Mouse (Mus musculus): ENCODE results near the gene Tns1. TPM values are rescaled to one million over a fixed set of nuclear protein-coding genes. Genes with fewer than 3 reads are reported as not detected.

The Tns1 gene
- polyA plus RNA-seq, 1 experiment from 2014 or later = 38.5 TPM

GRCm38 (mm10) chr1:74098004-74099000 lies 25.9 kb downstream of the Tns1 start:
- no peaks in the 10 kb centered on the region for H3K36me3 ChIP-seq
- ATAC-seq (ENCODE audit: insufficient number of reproducible peaks, insufficient read depth, low FRiP score, low TSS enrichment, low read depth) = no peak
- H3K27ac ChIP-seq = peak overlapping the region; percentile 88
- peak overlapping the region; percentile 62 for H3K4me3 ChIP-seq
- no peaks in the 10 kb centered on the region for H3K9me3 ChIP-seq
- H3K9ac ChIP-seq = peak overlapping the region; percentile 81
- peak overlapping the region; percentile 94 for H3K4me2 ChIP-seq
- under 1% methylated on average over 58 of the region's 58 CpGs for WGBS
- peaks cover 27% of the 10 kb centered on the region for H3K27me3 ChIP-seq
- H3K4me1 ChIP-seq = peaks cover 71% of the 10 kb centered on the region

GRCm38 (mm10) chr1:74095728-74096127 lies 28.5 kb downstream of the Tns1 start:
- Histone ChIP-seq H3K4me1 (peaks cover 86% of the 10 kb centered on the region), H3K9ac (0 out of 2 replicates have a peak overlapping the region, but pooled peaks have one; percentile 36), H3K4me3 (no peak overlapping the region), H3K4me2 (no peak overlapping the region), H3K27ac (no peak overlapping the region), H3K9me3 (no peaks in the 10 kb centered on the region), H3K36me3 (no peaks in the 10 kb centered on the region), H3K27me3 (peaks cover 24% of the 10 kb centered on the region)
- 53% methylated on average over 3 of the region's 3 CpGs for WGBS
- no peak for ATAC-seq (ENCODE audit: insufficient number of reproducible peaks, insufficient read depth, low FRiP score, low TSS enrichment, low read depth)

- Histone ChIP-seq H3K4me2 (no peak overlapping the region), H3K27ac (no peak overlapping the region), H3K4me3 (no peak overlapping the region), H3K4me1 (peaks cover 88% of the 10 kb centered on the region), H3K27me3 (peaks cover 21% of the 10 kb centered on the region), H3K9me3 (no peaks in the 10 kb centered on the region), H3K36me3 (no peaks in the 10 kb centered on the region), H3K9ac (no peak overlapping the region)
- no peak for ATAC-seq (ENCODE audit: insufficient number of reproducible peaks, insufficient read depth, low FRiP score, low TSS enrichment, low read depth)
- 54% methylated on average over 6 of the region's 6 CpGs for WGBS
Measured at GRCm38 (mm10) chr1:74095296-74095695, 29.0 kb downstream of the Tns1 start.

DNA sequence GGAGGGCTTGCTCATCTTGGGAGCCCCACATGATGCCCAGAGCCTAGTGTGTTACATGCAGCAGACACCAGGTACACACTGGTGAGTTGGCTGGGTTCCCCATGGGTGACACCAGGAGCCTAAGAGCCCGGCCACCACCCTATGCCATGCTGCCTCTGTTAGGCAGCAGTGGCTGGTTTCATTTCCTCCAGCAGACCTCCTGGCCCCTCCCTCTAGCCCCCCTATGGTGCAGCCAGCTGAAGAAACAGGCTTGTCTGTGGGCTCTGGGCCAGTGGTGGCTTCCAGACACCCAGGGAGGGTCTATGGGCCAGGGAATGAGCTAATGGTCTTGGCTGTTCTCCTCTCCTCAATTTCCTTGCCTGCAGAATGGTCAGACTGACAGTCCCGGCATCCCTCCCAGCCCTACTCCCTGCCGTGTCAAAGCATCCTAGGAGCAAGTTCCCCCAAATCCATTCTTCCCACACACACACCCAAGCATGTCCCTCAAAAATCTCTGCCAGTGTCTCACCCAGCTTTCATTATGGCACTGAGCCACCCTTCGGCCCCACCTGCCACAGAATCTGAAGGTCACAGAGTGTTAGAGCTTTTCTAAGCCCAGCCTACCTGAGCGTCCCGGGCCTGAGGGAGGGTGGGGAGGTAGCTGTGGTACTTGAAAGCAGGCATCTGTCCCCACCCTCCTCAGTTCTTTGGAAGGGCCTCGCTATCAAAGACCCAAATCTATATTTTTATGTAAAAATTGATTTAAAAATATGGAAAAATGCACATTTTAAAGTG lies 29.6 kb downstream of the Tns1 start:
- no peak for ATAC-seq (ENCODE audit: insufficient number of reproducible peaks, insufficient read depth, low FRiP score, low TSS enrichment, low read depth)
- WGBS = 41% methylated on average over 7 of the region's 7 CpGs
- H3K4me3 ChIP-seq = no peak overlapping the region
- H3K4me1 ChIP-seq = peaks cover 88% of the 10 kb centered on the region
- H3K27ac ChIP-seq = peak overlapping the region; percentile 33; the same call in 1 of the 2 replicates
- H3K36me3 ChIP-seq = no peaks in the 10 kb centered on the region
- H3K9ac ChIP-seq = no peak overlapping the region
- H3K9me3 ChIP-seq = no peaks in the 10 kb centered on the region
- peak overlapping the region; percentile 18; the same call in 1 of the 2 replicates for H3K4me2 ChIP-seq
- H3K27me3 ChIP-seq = peaks cover 17% of the 10 kb centered on the region; the same call in 1 of the 2 replicates

DNA sequence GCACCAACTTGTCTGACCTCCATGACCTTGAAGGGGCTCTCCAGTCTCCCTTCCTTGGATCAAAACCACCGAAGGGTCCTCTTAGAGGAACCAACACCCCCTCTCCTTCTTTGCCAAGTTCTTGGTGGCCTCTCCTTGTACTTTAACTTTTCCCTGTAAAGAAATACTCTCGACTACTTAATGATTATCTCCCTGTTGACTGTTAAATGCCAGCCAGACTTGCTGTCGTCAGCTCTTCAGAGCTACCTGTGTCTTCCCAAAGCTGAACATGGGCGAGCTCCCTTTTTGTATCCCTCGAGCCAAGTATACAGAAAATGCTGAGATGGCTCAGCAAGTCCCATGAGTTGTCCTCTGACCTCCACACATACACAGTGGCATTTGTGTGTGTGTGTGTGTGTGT lies 30.8 kb downstream of the Tns1 start:
- Histone ChIP-seq H3K4me1 (peaks cover 90% of the 10 kb centered on the region), H3K27me3 (peaks cover 17% of the 10 kb centered on the region; the same call in 1 of the 2 replicates), H3K9ac (no peak overlapping the region), H3K4me2 (no peak overlapping the region), H3K4me3 (no peak overlapping the region), H3K27ac (peak overlapping the region; percentile 100; the same call in 1 of the 2 replicates), H3K9me3 (no peaks in the 10 kb centered on the region), H3K36me3 (no peaks in the 10 kb centered on the region)
- no peak for ATAC-seq (ENCODE audit: insufficient number of reproducible peaks, insufficient read depth, low FRiP score, low TSS enrichment, low read depth)
- WGBS = 74% methylated on average over 5 of the region's 5 CpGs

GRCm38 (mm10) chr1:74092242-74092641 lies 32.0 kb downstream of the Tns1 start:
- H3K4me1 ChIP-seq = peaks cover 90% of the 10 kb centered on the region
- H3K4me3 ChIP-seq = no peak overlapping the region
- H3K9me3 ChIP-seq = no peaks in the 10 kb centered on the region
- peak overlapping the region; percentile 11; the same call in 1 of the 2 replicates for H3K4me2 ChIP-seq
- peak overlapping the region; percentile 100 for H3K27ac ChIP-seq
- ATAC-seq (ENCODE audit: insufficient number of reproducible peaks, insufficient read depth, low FRiP score, low TSS enrichment, low read depth) = 0 out of 2 replicates have a peak, but pooled peaks have one; percentile 2
- H3K27me3 ChIP-seq = peaks cover 15% of the 10 kb centered on the region; the same call in 1 of the 2 replicates
- no peak overlapping the region for H3K9ac ChIP-seq
- WGBS = 37% methylated on average over 10 of the region's 10 CpGs
- H3K36me3 ChIP-seq = no peaks in the 10 kb centered on the region

DNA sequence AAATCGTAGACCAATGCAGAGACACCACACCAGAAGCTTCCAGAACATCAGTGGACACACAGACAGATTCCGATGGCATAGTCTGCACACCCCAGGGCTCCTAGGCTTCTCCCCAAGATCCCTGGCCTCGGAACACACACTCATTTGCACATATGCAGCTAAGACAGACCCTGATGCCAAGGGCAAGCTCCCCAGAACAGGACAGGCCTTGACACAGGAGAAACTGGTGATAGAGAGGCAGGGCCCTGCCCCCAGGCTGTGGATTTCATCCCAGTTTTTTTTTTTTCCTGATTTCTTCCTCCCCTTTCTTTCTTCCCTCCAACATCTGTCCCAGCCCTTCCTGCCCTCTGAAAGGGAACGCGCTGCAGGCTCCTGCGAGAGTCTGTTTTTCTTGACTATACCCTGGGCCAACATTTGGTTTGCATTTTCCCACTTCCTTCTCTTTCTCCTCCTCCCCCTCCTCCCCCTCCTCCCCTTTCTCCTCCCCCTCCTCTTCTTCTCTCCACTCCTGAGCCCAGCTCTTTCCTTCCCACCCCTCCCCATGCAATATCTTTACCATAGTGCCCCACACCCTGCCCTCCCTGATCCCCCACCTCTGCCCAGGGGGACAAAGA lies 32.5 kb downstream of the Tns1 start:
- Histone ChIP-seq H3K9ac (peak overlapping the region; percentile 78), H3K27me3 (peaks cover 12% of the 10 kb centered on the region; the same call in 1 of the 2 replicates), H3K4me3 (peak overlapping the region; percentile 55), H3K4me1 (peaks cover 86% of the 10 kb centered on the region), H3K9me3 (no peaks in the 10 kb centered on the region), H3K27ac (peak overlapping the region; percentile 100), H3K36me3 (no peaks in the 10 kb centered on the region), H3K4me2 (peak overlapping the region; percentile 83)
- 13% methylated on average over 6 of the region's 6 CpGs for WGBS
- ATAC-seq (ENCODE audit: insufficient number of reproducible peaks, insufficient read depth, low FRiP score, low TSS enrichment, low read depth) = peak; percentile 46; the same call in 1 of the 2 replicates

DNA sequence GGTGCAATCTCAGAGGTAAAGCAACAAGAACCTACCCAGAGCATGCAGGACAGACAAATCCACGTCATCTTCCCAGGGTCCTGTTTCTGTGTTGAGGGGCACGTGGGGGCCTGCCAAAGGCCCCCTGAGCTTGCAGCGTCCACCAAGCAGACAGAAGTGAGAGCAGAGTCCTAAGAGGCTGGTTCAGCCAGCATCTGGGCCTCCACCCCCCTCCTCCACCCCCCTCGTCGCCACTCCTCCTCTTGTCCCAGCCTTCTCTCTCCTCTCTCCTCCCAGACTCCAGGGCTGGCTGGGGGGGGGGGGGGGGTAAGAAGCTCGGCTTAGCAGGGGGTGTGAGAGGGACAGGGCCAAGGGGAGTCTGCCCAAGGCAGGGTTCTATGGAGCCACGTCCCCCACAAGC lies 33.1 kb downstream of the Tns1 start:
- Histone ChIP-seq H3K4me3 (peak overlapping the region; percentile 55), H3K4me1 (peaks cover 83% of the 10 kb centered on the region), H3K27me3 (peaks cover 7% of the 10 kb centered on the region; the same call in 1 of the 2 replicates), H3K4me2 (peak overlapping the region; percentile 83), H3K9ac (peak overlapping the region; percentile 78), H3K9me3 (no peaks in the 10 kb centered on the region), H3K27ac (peak overlapping the region; percentile 100), H3K36me3 (no peaks in the 10 kb centered on the region)
- WGBS = 9% methylated on average over 6 of the region's 7 CpGs
- ATAC-seq (ENCODE audit: insufficient number of reproducible peaks, insufficient read depth, low FRiP score, low TSS enrichment, low read depth) = peak; percentile 70

GRCm38 (mm10) chr1:74090329-74090728 lies 33.9 kb downstream of the Tns1 start:
- no peak for ATAC-seq (ENCODE audit: insufficient number of reproducible peaks, insufficient read depth, low FRiP score, low TSS enrichment, low read depth)
- WGBS = 16% methylated on average over 7 of the region's 7 CpGs

DNA sequence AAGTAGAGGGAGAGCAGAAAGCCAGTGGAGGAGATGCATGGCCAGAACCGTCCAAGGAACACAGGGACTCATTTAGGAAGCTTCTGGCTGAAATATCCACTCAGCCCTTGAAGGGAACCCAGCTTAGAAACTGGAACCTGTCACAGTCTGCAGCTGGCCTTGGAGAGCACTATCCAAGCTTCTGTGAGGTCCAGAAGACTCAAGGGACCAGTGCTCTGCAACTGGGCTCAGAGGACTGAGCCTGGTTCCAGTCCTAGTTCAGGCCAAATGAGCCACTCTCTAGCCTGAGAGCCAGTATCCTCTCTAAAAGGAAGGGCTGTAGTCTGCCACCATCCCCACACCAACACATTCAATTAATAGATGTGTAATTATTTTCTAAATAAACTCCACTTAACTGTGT lies 35.7 kb downstream of the Tns1 start:
- Histone ChIP-seq H3K4me1 (peaks cover 85% of the 10 kb centered on the region), H3K9me3 (no peaks in the 10 kb centered on the region), H3K4me3 (peak overlapping the region; percentile 55)

More at GRCm38 (mm10) chr1:74090329-74090728, 33.9 kb downstream of the Tns1 start:
- no peaks in the 10 kb centered on the region for H3K27me3 ChIP-seq
- no peaks in the 10 kb centered on the region for H3K36me3 ChIP-seq
- H3K27ac ChIP-seq = peak overlapping the region; percentile 100
- peaks cover 78% of the 10 kb centered on the region for H3K4me1 ChIP-seq
- peak overlapping the region; percentile 83 for H3K4me2 ChIP-seq
- H3K9me3 ChIP-seq = no peaks in the 10 kb centered on the region
- peak overlapping the region; percentile 78 for H3K9ac ChIP-seq
- H3K4me3 ChIP-seq = peak overlapping the region; percentile 55

DNA sequence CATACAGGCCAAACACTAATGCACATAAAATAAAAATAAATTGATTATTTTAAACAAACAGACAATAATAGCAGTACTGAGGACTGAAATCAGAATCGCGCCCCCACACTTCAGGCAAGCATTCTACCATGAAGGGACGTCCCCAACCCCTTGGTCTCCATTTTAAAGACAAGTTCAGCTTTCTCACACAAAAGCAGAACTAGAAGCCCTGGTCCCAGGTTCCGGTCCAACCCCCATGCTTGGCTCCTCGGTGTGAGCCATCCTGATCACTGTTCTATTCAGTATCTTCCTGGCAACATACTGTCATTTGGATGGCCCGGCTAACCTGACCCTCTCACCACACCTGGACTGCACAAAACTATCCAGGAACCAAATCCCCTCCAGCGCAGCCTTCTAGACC lies 38.7 kb downstream of the Tns1 start:
- Histone ChIP-seq H3K9me3 (no peaks in the 10 kb centered on the region), H3K27me3 (no peaks in the 10 kb centered on the region), H3K27ac (no peak overlapping the region), H3K4me1 (peaks cover 80% of the 10 kb centered on the region), H3K9ac (no peak overlapping the region), H3K4me3 (no peak overlapping the region), H3K36me3 (no peaks in the 10 kb centered on the region), H3K4me2 (no peak overlapping the region)
- no peak for ATAC-seq (ENCODE audit: insufficient number of reproducible peaks, insufficient read depth, low FRiP score, low TSS enrichment, low read depth)
- WGBS = 89% methylated on average over 7 of the region's 7 CpGs

More for the DNA sequence above, 35.7 kb downstream of the Tns1 start:
- Histone ChIP-seq H3K4me2 (peak overlapping the region; percentile 83), H3K27me3 (no peaks in the 10 kb centered on the region), H3K36me3 (no peaks in the 10 kb centered on the region), H3K9ac (peak overlapping the region; percentile 49; the same call in 1 of the 2 replicates), H3K27ac (no peak overlapping the region)
- ATAC-seq (ENCODE audit: insufficient number of reproducible peaks, insufficient read depth, low FRiP score, low TSS enrichment, low read depth) = no peak
- 71% methylated on average over 1 of the region's 1 CpGs for WGBS
